Mouse (Mus musculus) midbrain, embryonic 13.5 days (tissue): ENCODE measurements around the gene Cypt12. TPM values are rescaled to one million over a fixed set of nuclear protein-coding genes. Genes with fewer than 3 reads are reported as not detected.

Source experiments
- ATAC-seq: fragments of 200-750 bp; cut with Nextera tagmentation; 2 replicates; pipeline ENCODE4 v1.8.0; 2017; ENCODE audit warnings: mild to moderate bottlenecking, moderate TSS enrichment, moderate library complexity
- H3K27ac ChIP-seq: fragments of 300-500 bp; sonication (generic); 2 replicates; pipeline ENCODE4 v1.5.1; 2015; ENCODE audit warnings: inconsistent platforms, mild to moderate bottlenecking, moderate library complexity
- H3K27me3 ChIP-seq: fragments of 300-500 bp; sonication (generic); 2 replicates; pipeline ENCODE4 v1.6.1; 2015; ENCODE audit warnings: mild to moderate bottlenecking, inconsistent platforms
- H3K36me3 ChIP-seq: fragments of 300-500 bp; sonication (generic); 2 replicates; pipeline ENCODE4 v1.6.1; 2015; ENCODE audit warnings: mild to moderate bottlenecking, inconsistent platforms
- H3K4me1 ChIP-seq: fragments of 300-500 bp; sonication (generic); replicated peaks from 2 replicates; pipeline ENCODE4 v1.6.1; 2015; ENCODE audit warnings: inconsistent platforms
- H3K4me2 ChIP-seq: fragments of 300-500 bp; sonication (generic); replicated peaks from 2 replicates; pipeline ENCODE4 v1.6.1; 2015; ENCODE audit warnings: moderate library complexity, mild to moderate bottlenecking, inconsistent platforms
- H3K4me3 ChIP-seq: fragments of 300-500 bp; sonication (generic); replicated peaks from 2 replicates; pipeline ENCODE4 v1.5.1; 2015; ENCODE audit warnings: mild to moderate bottlenecking, inconsistent platforms
- H3K9ac ChIP-seq: fragments of 300-500 bp; sonication (generic); replicated peaks from 2 replicates; pipeline ENCODE4 v1.6.1; 2015; ENCODE audit warnings: mild to moderate bottlenecking, inconsistent platforms
- H3K9me3 ChIP-seq: fragments of 300-500 bp; sonication (generic); 2 replicates; pipeline ENCODE4 v1.6.1; 2016; ENCODE audit warnings: mild to moderate bottlenecking, inconsistent platforms
- WGBS: fragments of 180-500 bp; shearing (Covaris S2); methylation state at CpG from one replicate; pipeline ENCODE4 v1.1.7; 2015; 5-methylcytosine and 5-hydroxymethylcytosine counted together
- polyA plus RNA-seq: library from polyadenylated mRNA; unstranded; fragments of >200 nt; fragmentation: Nextera tagmentation; extraction: Ambion mirVana; gene quantifications from 2 replicates; pipeline ENCODE4 v1.2.1, GENCODE M21; 2015

Cypt12 gene
- polyA plus RNA-seq: not detected in 2 replicates

DNA sequence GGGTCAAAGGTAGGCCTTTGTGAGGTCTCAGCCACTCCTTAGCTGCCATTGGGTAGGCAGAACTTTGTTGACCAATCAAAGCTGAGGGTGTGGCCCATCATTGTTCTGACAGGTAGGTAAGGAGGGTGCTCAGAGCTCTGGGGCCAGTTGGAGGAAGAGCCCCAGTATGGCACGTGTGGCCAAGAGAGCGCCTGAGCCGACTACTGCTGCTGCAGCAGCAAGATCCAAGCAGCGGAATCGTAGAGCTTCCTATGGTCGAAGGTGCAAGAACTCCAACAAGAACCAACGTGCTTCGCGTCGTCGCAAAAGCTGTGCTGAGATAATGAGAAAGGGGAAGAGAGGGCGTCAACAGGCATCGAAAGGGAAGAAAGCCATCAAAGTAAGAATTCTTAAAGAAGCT, at the start of gene Cypt12:
Cypt12 (plus strand) TSS at position 112 of the 400 bp plus-strand sequence.
- Histone ChIP-seq H3K27ac (no peak within 1 kb of the TSS), H3K4me1 (no peaks in the 10 kb centered on the region), H3K36me3 (no peaks in the 10 kb centered on the region), H3K27me3 (no peaks in the 10 kb centered on the region), H3K9ac (no peak within 1 kb of the TSS), H3K4me3 (no peak within 1 kb of the TSS), H3K9me3 (no peaks in the 10 kb centered on the region), H3K4me2 (no peak within 1 kb of the TSS)
- 94% methylated on average over 13 of the region's 13 CpGs for WGBS
- no peak for ATAC-seq

DNA sequence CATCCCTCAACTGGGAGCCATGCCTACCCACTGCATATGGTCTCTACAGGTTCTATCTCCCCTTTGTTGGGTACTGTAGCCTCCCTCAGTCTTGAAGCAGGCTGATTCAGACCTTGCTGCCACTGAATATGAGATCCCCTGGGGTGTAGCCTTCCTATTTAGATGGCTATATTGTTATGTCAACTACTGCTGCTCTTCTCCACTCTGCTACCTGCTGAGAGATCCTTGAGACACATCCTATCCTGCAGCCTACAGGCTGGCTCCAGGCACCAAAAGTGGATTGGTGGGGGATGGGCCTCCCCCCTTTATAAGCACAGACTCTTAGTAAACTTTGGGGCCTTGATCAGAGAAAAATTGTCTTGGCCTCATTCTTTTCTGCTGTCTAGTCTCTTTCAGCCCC, 34.4 kb upstream of the Cypt12 start:
- H3K27ac ChIP-seq: no peak overlapping the region
- no peak for ATAC-seq
- no peaks in the 10 kb centered on the region for H3K9me3 ChIP-seq
- H3K4me3 ChIP-seq: no peak overlapping the region
- no peaks in the 10 kb centered on the region for H3K27me3 ChIP-seq
- H3K9ac ChIP-seq: no peak overlapping the region
- no peak overlapping the region for H3K4me2 ChIP-seq
- no peaks in the 10 kb centered on the region for H3K4me1 ChIP-seq
- H3K36me3 ChIP-seq: no peaks in the 10 kb centered on the region

DNA sequence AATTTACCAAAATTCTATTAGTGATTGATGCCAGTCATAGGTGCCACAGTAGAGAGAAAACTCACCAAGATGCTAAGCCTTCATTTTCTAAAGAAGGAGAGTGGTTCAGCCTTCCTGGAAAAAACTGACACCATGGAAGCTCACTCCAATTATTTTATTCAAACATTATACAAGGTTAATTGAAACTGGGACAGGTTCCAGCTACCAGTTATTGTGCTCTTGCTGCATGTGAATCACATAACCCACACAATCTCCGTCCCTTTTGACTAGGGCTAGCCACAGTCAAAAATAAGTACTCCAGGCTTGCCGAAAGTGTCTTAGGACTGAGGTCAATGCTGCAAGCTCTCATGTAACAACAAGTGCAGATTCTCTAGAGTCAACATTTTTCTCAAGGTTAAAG, 8.0 kb upstream of the Cypt12 start:
- Histone ChIP-seq H3K27me3 (no peaks in the 10 kb centered on the region), H3K4me2 (no peak overlapping the region), H3K9me3 (no peaks in the 10 kb centered on the region), H3K27ac (no peak overlapping the region), H3K4me1 (no peaks in the 10 kb centered on the region), H3K4me3 (no peak overlapping the region), H3K36me3 (no peaks in the 10 kb centered on the region), H3K9ac (no peak overlapping the region)
- ATAC-seq: no peak
- 79% methylated on average over 2 of the region's 2 CpGs for whole genome bisulfite sequencing
